Mouse (Mus musculus): Measurements from ENCODE around the gene Hdac7. TPM values are rescaled to one million over a fixed set of nuclear protein-coding genes. Genes with fewer than 3 reads are reported as not detected.

Hdac7 gene
- polyA plus RNA-seq, 1 experiment from 2014 or later, result 26.6 TPM

DNA sequence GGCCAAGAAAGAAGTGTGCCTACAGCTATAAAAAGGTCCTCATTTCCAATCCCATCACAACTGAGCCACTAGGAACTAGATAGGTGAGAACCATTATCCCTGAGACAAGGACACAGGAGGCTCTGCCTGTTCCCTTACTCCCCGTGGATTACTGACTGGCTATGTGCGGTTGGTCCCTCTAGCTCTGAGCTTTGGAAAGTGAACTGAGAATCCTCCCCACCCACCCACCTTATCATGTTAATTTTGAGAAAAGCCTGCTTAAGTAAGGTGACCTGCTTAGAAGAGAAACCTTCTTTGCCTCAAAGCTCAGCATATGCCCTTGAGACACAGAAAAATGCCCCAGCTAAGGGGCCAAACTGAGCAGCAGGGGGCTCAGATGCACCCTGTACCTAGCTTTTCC lies 14.9 kb downstream of the Hdac7 start:
- Histone ChIP-seq H3K4me1 (peaks cover 58% of the 10 kb centered on the region), H3K4me3 (peak overlapping the region; percentile 67), H3K9me3 (no peaks in the 10 kb centered on the region), H3K36me3 (no peaks in the 10 kb centered on the region), H3K9ac (replicated peaks) (0 out of 2 replicates have a peak overlapping the region, but pooled peaks have one; percentile 92), H3K27ac (replicated peaks) (0 out of 2 replicates have a peak overlapping the region, but pooled peaks have one; percentile 24), H3K27me3 (no peaks in the 10 kb centered on the region), H3K4me2 (replicated peaks) (peak overlapping the region; percentile 52)
- ATAC-seq (replicated peaks), result no peak
- 64% methylated on average over 2 of the region's 2 CpGs for WGBS

- H3K36me3 ChIP-seq, result no peaks in the 10 kb centered on the region
- peaks cover 63% of the 10 kb centered on the region for H3K4me1 ChIP-seq
- no peak overlapping the region for H3K4me3 ChIP-seq
- no peaks in the 10 kb centered on the region for H3K27me3 ChIP-seq
- 69% methylated on average over 5 of the region's 5 CpGs for WGBS
- 0 out of 2 replicates have a peak overlapping the region, but pooled peaks have one; percentile 52 for H3K4me2 ChIP-seq (replicated peaks)
- H3K27ac ChIP-seq (replicated peaks), result peak overlapping the region; percentile 36; the same call in 1 of the 2 replicates
- no peak for ATAC-seq (replicated peaks)
- no peaks in the 10 kb centered on the region for H3K9me3 ChIP-seq
- no peak overlapping the region for H3K9ac ChIP-seq (replicated peaks)
Observed at GRCm38 (mm10) chr15:97828901-97829338, 15.4 kb downstream of the Hdac7 start.

DNA sequence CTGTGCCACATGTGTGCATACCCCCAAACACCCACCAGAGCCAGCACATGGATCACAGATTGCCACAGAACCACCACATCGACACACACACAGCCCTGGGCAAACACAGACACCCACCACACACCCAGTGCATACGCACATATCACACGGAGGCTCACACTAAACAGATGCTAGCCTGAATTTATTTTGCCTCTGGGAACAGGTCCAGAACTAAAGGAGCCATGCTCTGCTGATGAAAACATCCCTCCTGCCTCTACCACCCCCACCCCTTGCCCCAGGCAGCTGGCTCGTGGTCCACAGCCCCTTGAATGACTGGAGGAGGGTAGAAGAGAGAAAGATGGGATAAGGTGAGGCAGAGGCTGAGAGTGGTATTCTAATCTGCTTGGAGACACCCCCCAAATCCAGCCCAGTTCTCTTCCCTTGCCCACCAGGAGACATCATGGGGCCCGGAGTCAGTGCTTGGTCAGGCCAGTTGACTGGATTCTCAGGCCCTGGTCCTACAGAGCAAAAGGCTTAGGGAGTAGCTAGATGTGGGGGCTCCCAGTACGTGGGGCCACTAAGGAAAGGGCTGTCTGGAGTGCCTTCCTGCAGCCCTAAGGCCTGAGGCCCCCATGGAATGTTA lies 16.0 kb downstream of the Hdac7 start:
- no peak for ATAC-seq (replicated peaks)

DNA sequence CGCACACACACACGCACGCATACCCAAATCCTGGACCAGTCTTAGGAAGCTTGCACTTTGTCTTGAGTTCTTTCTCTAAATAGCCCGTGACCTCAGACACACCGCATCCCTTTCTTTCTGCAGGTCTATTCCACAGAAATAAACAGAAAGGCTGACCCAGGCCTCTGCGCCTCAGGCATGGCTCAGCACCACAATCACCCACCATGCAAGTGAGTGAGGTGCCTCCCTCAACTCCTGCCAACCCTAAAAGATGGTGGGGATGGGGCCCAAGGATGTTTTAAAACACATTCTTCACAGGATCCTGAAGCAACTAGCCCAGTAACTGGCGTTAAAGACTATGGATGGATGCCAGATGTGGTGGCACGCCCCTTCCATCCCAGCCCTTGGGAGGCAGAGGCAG lies 16.9 kb downstream of the Hdac7 start:
- no peaks in the 10 kb centered on the region for H3K36me3 ChIP-seq
- 84% methylated on average over 8 of the region's 8 CpGs for WGBS
- H3K27ac ChIP-seq (replicated peaks), result no peak overlapping the region
- H3K4me3 ChIP-seq, result no peak overlapping the region
- H3K9ac ChIP-seq (replicated peaks), result no peak overlapping the region
- no peak for ATAC-seq (replicated peaks)
- H3K4me2 ChIP-seq (replicated peaks), result no peak overlapping the region
- no peaks in the 10 kb centered on the region for H3K27me3 ChIP-seq
- H3K9me3 ChIP-seq, result no peaks in the 10 kb centered on the region
- peaks cover 74% of the 10 kb centered on the region for H3K4me1 ChIP-seq

More for the DNA sequence above, 16.0 kb downstream of the Hdac7 start:
- Histone ChIP-seq H3K27ac (replicated peaks) (peak overlapping the region; percentile 36), H3K9ac (replicated peaks) (no peak overlapping the region; the same call in 1 of the 2 replicates), H3K9me3 (no peaks in the 10 kb centered on the region), H3K36me3 (no peaks in the 10 kb centered on the region), H3K4me3 (no peak overlapping the region), H3K4me2 (replicated peaks) (peak overlapping the region; percentile 4), H3K4me1 (peaks cover 69% of the 10 kb centered on the region), H3K27me3 (no peaks in the 10 kb centered on the region)
- 46% methylated on average over 6 of the region's 6 CpGs for WGBS

DNA sequence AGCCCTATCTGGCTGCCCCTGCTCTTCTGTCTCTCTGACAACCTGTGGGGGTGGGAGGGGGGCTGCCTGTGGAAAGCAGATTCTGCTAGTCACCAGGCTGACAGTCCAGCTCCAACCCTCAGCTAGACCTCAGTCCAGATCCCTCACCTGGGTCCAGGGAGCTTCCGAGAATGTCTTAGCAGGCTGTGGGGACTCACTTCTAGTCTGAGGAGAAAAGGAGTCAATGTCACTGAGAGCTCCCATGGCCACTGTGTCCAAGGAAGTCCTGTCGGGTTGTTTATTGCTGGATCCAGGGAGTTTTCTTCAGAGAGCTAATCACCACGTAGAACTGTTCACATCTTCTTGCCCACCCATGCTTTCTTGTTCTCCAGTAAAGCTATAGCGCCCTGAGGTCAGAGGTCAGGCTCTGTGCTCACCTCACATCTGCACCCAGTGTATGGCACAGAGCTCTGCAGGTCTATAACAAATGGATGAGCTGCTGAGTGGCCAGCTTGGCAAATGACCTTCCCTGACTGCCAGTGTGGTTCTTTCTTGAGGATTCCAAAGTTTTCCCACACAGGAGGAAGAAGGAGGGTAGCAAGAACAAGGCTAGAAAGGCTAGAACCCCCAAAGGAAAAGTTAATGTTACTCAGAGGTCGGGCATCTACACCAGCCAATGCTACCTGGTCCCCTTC lies 17.6 kb downstream of the Hdac7 start:
- peaks cover 68% of the 10 kb centered on the region for H3K4me1 ChIP-seq

DNA sequence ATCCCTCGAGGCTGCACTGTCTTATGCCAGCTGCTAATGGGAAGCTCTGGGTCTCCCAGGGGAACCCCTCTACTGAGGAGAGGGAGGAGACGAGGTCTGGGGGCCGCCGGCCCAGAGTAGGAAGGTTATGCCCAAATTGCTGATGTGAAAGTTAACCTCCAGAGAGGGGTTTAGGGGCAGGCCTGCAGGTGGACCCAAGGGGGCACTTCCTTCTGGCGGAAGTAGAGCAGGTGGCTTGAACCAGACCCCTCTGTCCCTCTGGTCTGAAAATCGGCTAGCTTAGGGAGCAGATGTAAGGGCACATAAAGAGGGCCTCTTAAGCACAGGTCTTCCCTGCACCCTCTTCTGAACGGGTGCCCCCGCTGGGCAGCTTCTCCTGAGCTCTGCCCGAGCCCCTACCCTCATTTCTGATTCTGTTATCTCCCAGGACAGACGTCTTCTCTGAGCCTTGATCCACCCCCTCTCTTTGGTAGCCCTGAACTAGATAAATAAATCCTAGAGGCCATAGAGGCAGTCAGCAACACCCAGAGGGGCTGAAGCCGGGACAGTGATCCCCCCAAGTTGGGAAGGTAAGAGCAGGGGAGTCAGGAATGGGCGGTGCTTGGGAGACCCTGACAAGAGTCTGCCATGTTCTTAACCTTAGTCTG lies 18.2 kb downstream of the Hdac7 start:
- peaks cover 68% of the 10 kb centered on the region for H3K4me1 ChIP-seq
- H3K27ac ChIP-seq (replicated peaks), result no peak overlapping the region
- H3K27me3 ChIP-seq, result no peaks in the 10 kb centered on the region
- 0 out of 2 replicates have a peak overlapping the region, but pooled peaks have one; percentile 34 for H3K9ac ChIP-seq (replicated peaks)
- no peaks in the 10 kb centered on the region for H3K36me3 ChIP-seq
- WGBS, result 55% methylated on average over 12 of the region's 12 CpGs
- H3K4me3 ChIP-seq, result no peak overlapping the region
- no peak overlapping the region; the same call in 1 of the 2 replicates for H3K4me2 ChIP-seq (replicated peaks)
- ATAC-seq (replicated peaks), result no peak
- no peaks in the 10 kb centered on the region for H3K9me3 ChIP-seq

More for the DNA sequence above, 17.6 kb downstream of the Hdac7 start:
- H3K27me3 ChIP-seq, result no peaks in the 10 kb centered on the region
- H3K9me3 ChIP-seq, result no peaks in the 10 kb centered on the region
- 75% methylated on average over 5 of the region's 5 CpGs for WGBS
- no peak for ATAC-seq (replicated peaks)
- no peak overlapping the region for H3K27ac ChIP-seq (replicated peaks)
- no peak overlapping the region for H3K9ac ChIP-seq (replicated peaks)
- H3K4me3 ChIP-seq, result no peak overlapping the region
- H3K4me2 ChIP-seq (replicated peaks), result no peak overlapping the region
- H3K36me3 ChIP-seq, result no peaks in the 10 kb centered on the region

- no peaks in the 10 kb centered on the region for H3K36me3 ChIP-seq
- ATAC-seq (replicated peaks), result peak; percentile 46; the same call in 1 of the 2 replicates
- no peaks in the 10 kb centered on the region for H3K9me3 ChIP-seq
- H3K4me1 ChIP-seq, result peaks cover 65% of the 10 kb centered on the region
- 9% methylated on average over 29 of the region's 29 CpGs for WGBS
- peak overlapping the region; percentile 51; the same call in 1 of the 2 replicates for H3K27ac ChIP-seq (replicated peaks)
- H3K4me2 ChIP-seq (replicated peaks), result peak overlapping the region; percentile 37
- peak overlapping the region; percentile 34 for H3K9ac ChIP-seq (replicated peaks)
- no peaks in the 10 kb centered on the region for H3K27me3 ChIP-seq
- H3K4me3 ChIP-seq, result peak overlapping the region; percentile 10; the same call in 1 of the 2 replicates
Observed at GRCm38 (mm10) chr15:97825071-97825940, 19.0 kb downstream of the Hdac7 start.

GRCm38 (mm10) chr15:97824042-97824441 lies 20.3 kb downstream of the Hdac7 start:
- WGBS, result 76% methylated on average over 6 of the region's 6 CpGs
- Histone ChIP-seq H3K27me3 (no peaks in the 10 kb centered on the region), H3K4me2 (replicated peaks) (no peak overlapping the region), H3K9ac (replicated peaks) (no peak overlapping the region), H3K4me1 (peaks cover 52% of the 10 kb centered on the region), H3K4me3 (no peak overlapping the region), H3K36me3 (no peaks in the 10 kb centered on the region), H3K27ac (replicated peaks) (no peak overlapping the region), H3K9me3 (no peaks in the 10 kb centered on the region)
- ATAC-seq (replicated peaks), result no peak

- H3K27ac ChIP-seq (replicated peaks), result 0 out of 2 replicates have a peak overlapping the region, but pooled peaks have one; percentile 3
Observed at GRCm38 (mm10) chr15:97823479-97823878, 20.8 kb downstream of the Hdac7 start.

GRCm38 (mm10) chr15:97822545-97823228 lies 21.6 kb downstream of the Hdac7 start:
- H3K36me3 ChIP-seq, result no peaks in the 10 kb centered on the region
- no peaks in the 10 kb centered on the region for H3K9me3 ChIP-seq
- no peak overlapping the region for H3K4me2 ChIP-seq (replicated peaks)
- 0 out of 2 replicates have a peak overlapping the region, but pooled peaks have one; percentile 14 for H3K9ac ChIP-seq (replicated peaks)
- WGBS, result 51% methylated on average over 12 of the region's 12 CpGs
- H3K4me3 ChIP-seq, result no peak overlapping the region
- ATAC-seq (replicated peaks), result no peak
- H3K27me3 ChIP-seq, result no peaks in the 10 kb centered on the region
- no peak overlapping the region; the same call in 1 of the 2 replicates for H3K27ac ChIP-seq (replicated peaks)
- H3K4me1 ChIP-seq, result peaks cover 41% of the 10 kb centered on the region

More at GRCm38 (mm10) chr15:97823479-97823878, 20.8 kb downstream of the Hdac7 start:
- Histone ChIP-seq H3K9ac (replicated peaks) (no peak overlapping the region), H3K4me3 (no peak overlapping the region), H3K36me3 (no peaks in the 10 kb centered on the region), H3K27me3 (no peaks in the 10 kb centered on the region), H3K9me3 (no peaks in the 10 kb centered on the region), H3K4me1 (peaks cover 47% of the 10 kb centered on the region), H3K4me2 (replicated peaks) (no peak overlapping the region)
- WGBS, result 52% methylated on average over 12 of the region's 12 CpGs
- ATAC-seq (replicated peaks), result no peak

DNA sequence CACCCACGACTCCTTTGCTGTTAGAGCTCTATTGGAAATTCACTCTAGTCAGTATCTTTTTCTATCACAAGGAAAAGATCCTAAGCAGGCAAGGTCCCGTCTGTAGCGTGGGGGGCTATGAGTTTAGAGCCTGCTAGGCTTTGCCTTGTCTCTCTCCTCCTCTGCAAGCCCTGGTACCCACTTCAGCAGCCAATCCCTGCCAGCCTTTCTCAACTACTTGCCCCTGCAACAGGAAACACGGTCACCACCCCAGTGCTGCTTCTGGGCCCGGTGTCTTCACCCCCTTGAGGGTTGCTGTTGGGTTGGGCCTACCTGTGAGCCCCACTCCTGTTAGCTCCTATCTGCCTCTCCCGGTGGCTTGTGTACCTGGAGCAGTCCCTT lies 22.3 kb downstream of the Hdac7 start:
- Histone ChIP-seq H3K9ac (replicated peaks) (no peak overlapping the region), H3K4me1 (peaks cover 38% of the 10 kb centered on the region)
- 82% methylated on average over 6 of the region's 6 CpGs for WGBS

More for the DNA sequence above, 22.3 kb downstream of the Hdac7 start:
- no peaks in the 10 kb centered on the region for H3K9me3 ChIP-seq
- no peaks in the 10 kb centered on the region for H3K27me3 ChIP-seq
- H3K27ac ChIP-seq (replicated peaks), result no peak overlapping the region
- H3K4me2 ChIP-seq (replicated peaks), result no peak overlapping the region
- ATAC-seq (replicated peaks), result no peak
- H3K4me3 ChIP-seq, result no peak overlapping the region
- H3K36me3 ChIP-seq, result no peaks in the 10 kb centered on the region

Measured in forebrain, embryonic 15.5 days (tissue).